Mouse (Mus musculus): Measurements from ENCODE around the gene Mpdu1. TPM values are rescaled to one million over a fixed set of nuclear protein-coding genes. Genes with fewer than 3 reads are reported as not detected.
A peak's percentile ranks its signal among the peaks of the same experiment; 100 is the strongest.
"Not testable (repeated sequence)": the region's sequence is repeated elsewhere in the genome, so short reads cannot be mapped to it uniquely, and the experiment has no call there.

Mpdu1 gene
- polyA plus RNA-seq, 1 experiment = 135 TPM

DNA sequence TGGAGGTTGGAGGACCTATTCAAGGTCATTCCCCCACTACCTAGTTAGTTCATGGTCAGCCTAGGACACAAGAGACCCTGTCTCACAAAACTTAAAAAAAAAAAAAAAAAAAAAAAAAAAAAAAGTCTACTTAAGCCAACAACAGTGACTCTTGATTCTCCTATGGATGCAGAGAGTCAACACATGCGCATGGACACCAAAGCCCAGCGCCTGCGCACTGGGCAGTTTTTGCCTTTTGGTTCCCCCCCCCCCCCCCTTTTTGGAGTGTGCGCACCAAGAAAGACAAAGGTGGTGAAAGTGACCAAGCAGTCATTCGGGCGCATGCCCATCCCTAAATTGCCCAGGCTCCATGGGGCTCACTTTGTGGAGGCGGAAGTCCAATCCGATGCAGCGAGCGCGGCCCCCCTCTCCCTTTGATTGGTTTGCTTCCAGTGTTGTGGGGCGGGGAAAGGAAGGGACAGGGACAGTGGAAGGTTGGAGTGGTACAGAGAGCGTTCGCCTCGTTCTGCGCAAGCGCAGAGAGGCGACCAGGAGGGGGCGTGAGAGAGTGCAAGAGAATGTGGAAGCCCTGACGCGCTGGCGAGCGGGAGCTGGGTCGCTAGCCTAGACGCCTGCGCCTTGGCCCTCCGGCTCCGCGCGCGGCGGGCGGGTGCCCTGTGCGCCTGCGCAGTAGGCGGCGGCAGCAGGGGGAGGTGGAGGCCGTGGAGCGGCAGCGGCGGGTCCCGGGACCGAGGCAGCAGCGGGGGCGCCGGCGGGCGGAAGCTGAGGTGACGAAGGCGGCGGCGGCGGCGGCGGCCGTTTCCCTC is 30.0 kb downstream of the Mpdu1 start, which contains the start of gene Fxr2:
Gene Fxr2, plus strand, starts transcription at position 707 of the 806 bp plus-strand sequence.
- no peaks in the 10 kb centered on the region; the same call in 1 of the 2 replicates for H3K36me3 ChIP-seq (ENCODE audit: control insufficient read depth, insufficient read depth, low read length)
- no peaks in the 10 kb centered on the region for H3K27me3 ChIP-seq (ENCODE audit: control insufficient read depth, insufficient read depth, low read length)
- peak within 1 kb of the TSS; percentile 41 for H3K27ac ChIP-seq (ENCODE audit: insufficient read depth, low read depth, low read length)
- no peaks in the 10 kb centered on the region for H3K4me1 ChIP-seq (ENCODE audit: control insufficient read depth, insufficient read depth, insufficient read length, low read length)
- H3K4me3 ChIP-seq (ENCODE audit: low read depth, low read length) = peak within 1 kb of the TSS; percentile 86
- 0% methylated on average over 35 of the region's 56 CpGs for WGBS
- TF ChIP-seq CTCF (IDR thresholded peaks at IDR 0.05; ENCODE audit: extremely low read depth, insufficient read length, insufficient replicate concordance, low read depth, low read length) (peak; percentile 84), POLR2A (IDR thresholded peaks at IDR 0.05; ENCODE audit: low read depth, low read length) (peak; percentile 55)

DNA sequence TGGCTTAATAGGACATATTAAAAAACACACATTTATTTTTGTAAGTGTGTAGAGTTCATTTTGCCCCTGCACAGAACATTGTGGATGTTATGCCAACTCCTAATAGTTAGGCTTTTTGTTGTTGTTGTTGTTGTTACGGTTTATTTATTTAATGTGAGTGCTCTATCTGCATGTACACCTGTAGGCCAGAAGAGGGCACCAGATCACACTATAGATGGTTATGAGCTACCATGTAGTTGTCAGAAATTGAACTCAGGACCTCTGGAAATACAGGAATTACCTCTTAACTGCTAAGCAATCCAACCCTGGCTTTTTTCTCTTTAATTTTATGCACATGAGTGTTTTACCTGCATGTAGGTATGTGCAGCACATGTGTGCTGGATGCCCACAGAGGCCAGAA is 32.6 kb downstream of the Mpdu1 start:
- H3K27me3 ChIP-seq (ENCODE audit: control insufficient read depth, insufficient read depth, low read length) = no peaks in the 10 kb centered on the region
- no peaks in the 10 kb centered on the region for H3K4me1 ChIP-seq (ENCODE audit: control insufficient read depth, insufficient read depth, insufficient read length, low read length)
- WGBS = 57% methylated on average over 1 of the region's 1 CpGs
- no peak overlapping the region for H3K27ac ChIP-seq (ENCODE audit: insufficient read depth, low read depth, low read length)
- TF ChIP-seq POLR2A (IDR thresholded peaks at IDR 0.05; ENCODE audit: low read depth, low read length) = no peak
- no peak for TF ChIP-seq CTCF (IDR thresholded peaks at IDR 0.05; ENCODE audit: extremely low read depth, insufficient read length, insufficient replicate concordance, low read depth, low read length)
- H3K36me3 ChIP-seq (ENCODE audit: control insufficient read depth, insufficient read depth, low read length) = no peaks in the 10 kb centered on the region
- no peak overlapping the region for H3K4me3 ChIP-seq (ENCODE audit: low read depth, low read length)

DNA sequence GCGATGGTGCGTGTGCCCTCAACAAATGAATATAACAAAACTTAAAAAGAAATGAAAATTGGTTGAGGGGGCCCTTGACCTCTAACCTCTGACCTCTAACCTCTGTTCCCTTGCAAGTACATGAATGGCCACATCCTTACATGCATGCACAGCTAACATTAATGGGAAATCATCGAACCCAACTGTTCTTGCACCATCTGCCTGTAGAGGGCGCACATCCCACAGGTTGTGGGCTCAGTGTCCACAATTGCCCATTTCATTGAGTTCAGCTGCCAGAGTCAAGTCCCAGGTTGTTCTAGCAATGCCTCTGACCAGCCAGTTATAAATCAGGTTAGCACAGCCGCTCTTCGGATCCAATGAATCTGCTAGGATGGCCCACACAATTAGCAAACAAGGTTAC is 34.2 kb downstream of the Mpdu1 start:
- H3K36me3 ChIP-seq (ENCODE audit: control insufficient read depth, insufficient read depth, low read length) = no peaks in the 10 kb centered on the region
- WGBS = 37% methylated on average over 6 of the region's 6 CpGs
- TF ChIP-seq CTCF (IDR thresholded peaks at IDR 0.05; ENCODE audit: extremely low read depth, insufficient read length, insufficient replicate concordance, low read depth, low read length) (peak; percentile 95; the same call in 1 of the 2 replicates), POLR2A (IDR thresholded peaks at IDR 0.05; ENCODE audit: low read depth, low read length) (no peak)
- H3K27me3 ChIP-seq (ENCODE audit: control insufficient read depth, insufficient read depth, low read length) = no peaks in the 10 kb centered on the region
- no peak overlapping the region for H3K27ac ChIP-seq (ENCODE audit: insufficient read depth, low read depth, low read length)
- H3K4me3 ChIP-seq (ENCODE audit: low read depth, low read length) = no peak overlapping the region
- H3K4me1 ChIP-seq (ENCODE audit: control insufficient read depth, insufficient read depth, insufficient read length, low read length) = no peaks in the 10 kb centered on the region

DNA sequence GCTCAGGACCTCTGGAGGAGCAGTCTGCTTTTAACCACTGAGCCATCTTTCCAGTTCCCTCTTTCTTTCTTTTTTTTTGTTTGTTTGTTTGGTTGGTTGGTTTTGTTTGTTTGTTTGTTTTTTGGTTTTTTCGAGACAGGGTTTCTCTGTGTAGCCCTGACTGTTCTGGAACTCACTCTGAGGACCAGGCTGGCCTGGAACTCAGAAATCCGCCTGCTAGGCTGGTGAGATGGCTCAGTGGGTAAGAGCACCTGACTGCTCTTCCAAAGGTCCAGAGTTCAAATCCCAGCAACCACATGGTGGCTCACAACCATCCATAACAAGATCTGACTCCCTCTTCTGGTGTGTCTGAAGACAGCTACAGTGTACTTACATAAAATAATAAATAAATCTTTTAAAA is 38.1 kb downstream of the Mpdu1 start:
- not testable (repeated sequence) for H3K27me3 ChIP-seq (ENCODE audit: control insufficient read depth, insufficient read depth, low read length); H3K4me3 ChIP-seq (ENCODE audit: low read depth, low read length); H3K36me3 ChIP-seq (ENCODE audit: control insufficient read depth, insufficient read depth, low read length); H3K27ac ChIP-seq (ENCODE audit: insufficient read depth, low read depth, low read length)
- H3K4me1 ChIP-seq (ENCODE audit: control insufficient read depth, insufficient read depth, insufficient read length, low read length) = peaks cover 12% of the 10 kb centered on the region
- 82% methylated on average over 2 of the region's 2 CpGs for WGBS

DNA sequence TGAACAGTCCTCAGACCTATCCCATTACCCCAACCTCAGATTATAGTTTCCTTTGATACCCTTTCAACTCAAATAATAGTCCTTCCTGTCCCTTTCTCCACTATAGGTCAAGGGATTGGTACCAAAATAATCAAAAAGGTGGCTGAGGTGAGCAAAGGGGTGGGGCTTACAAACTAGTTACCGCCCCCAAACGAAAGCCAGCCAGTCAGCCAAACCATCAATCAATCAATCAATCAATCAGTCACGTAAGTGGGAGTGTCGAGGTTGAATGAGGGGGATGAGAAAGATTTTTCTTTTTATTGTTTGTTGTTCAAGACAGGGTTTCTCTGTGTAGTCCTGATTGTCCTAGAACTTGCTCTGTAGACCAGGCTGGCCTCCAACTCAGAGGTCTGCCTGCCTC is 39.4 kb downstream of the Mpdu1 start:
- H3K4me3 ChIP-seq (ENCODE audit: low read depth, low read length) = no peak overlapping the region
- peaks cover 12% of the 10 kb centered on the region for H3K4me1 ChIP-seq (ENCODE audit: control insufficient read depth, insufficient read depth, insufficient read length, low read length)
- 64% methylated on average over 4 of the region's 4 CpGs for WGBS
- H3K27me3 ChIP-seq (ENCODE audit: control insufficient read depth, insufficient read depth, low read length) = no peaks in the 10 kb centered on the region
- H3K36me3 ChIP-seq (ENCODE audit: control insufficient read depth, insufficient read depth, low read length) = no peaks in the 10 kb centered on the region
- H3K27ac ChIP-seq (ENCODE audit: insufficient read depth, low read depth, low read length) = no peak overlapping the region
- TF ChIP-seq POLR2A (IDR thresholded peaks at IDR 0.05; ENCODE audit: low read depth, low read length) = no peak
- no peak for TF ChIP-seq CTCF (IDR thresholded peaks at IDR 0.05; ENCODE audit: extremely low read depth, insufficient read length, insufficient replicate concordance, low read depth, low read length)

DNA sequence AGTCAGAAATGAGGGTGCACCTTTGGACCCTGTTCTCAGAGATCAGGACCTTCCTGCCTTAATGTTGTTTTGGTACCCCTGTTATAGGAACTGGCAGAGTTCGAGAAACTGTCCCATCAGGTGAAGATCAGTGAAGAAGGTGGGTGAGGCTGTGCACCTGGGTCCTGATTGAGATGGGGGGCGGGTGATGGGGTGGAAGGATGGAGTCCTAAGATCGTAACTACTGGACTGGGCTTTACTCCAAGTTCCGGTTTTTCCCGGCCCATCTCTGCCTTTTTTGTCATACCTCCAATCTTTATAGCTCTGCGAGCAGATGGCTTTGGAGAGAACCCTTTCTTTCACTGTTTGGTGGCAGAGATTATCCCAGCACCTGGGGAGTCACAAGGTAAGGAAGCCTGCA is 40.0 kb downstream of the Mpdu1 start:
- TF ChIP-seq CTCF (IDR thresholded peaks at IDR 0.05; ENCODE audit: extremely low read depth, insufficient read length, insufficient replicate concordance, low read depth, low read length) = no peak
- TF ChIP-seq POLR2A (IDR thresholded peaks at IDR 0.05; ENCODE audit: low read depth, low read length) = no peak
- H3K27ac ChIP-seq (ENCODE audit: insufficient read depth, low read depth, low read length) = no peak overlapping the region
- no peaks in the 10 kb centered on the region for H3K27me3 ChIP-seq (ENCODE audit: control insufficient read depth, insufficient read depth, low read length)
- H3K4me3 ChIP-seq (ENCODE audit: low read depth, low read length) = peak overlapping the region; percentile 67
- WGBS = 12% methylated on average over 6 of the region's 6 CpGs
- H3K36me3 ChIP-seq (ENCODE audit: control insufficient read depth, insufficient read depth, low read length) = no peaks in the 10 kb centered on the region
- H3K4me1 ChIP-seq (ENCODE audit: control insufficient read depth, insufficient read depth, insufficient read length, low read length) = peaks cover 12% of the 10 kb centered on the region

DNA sequence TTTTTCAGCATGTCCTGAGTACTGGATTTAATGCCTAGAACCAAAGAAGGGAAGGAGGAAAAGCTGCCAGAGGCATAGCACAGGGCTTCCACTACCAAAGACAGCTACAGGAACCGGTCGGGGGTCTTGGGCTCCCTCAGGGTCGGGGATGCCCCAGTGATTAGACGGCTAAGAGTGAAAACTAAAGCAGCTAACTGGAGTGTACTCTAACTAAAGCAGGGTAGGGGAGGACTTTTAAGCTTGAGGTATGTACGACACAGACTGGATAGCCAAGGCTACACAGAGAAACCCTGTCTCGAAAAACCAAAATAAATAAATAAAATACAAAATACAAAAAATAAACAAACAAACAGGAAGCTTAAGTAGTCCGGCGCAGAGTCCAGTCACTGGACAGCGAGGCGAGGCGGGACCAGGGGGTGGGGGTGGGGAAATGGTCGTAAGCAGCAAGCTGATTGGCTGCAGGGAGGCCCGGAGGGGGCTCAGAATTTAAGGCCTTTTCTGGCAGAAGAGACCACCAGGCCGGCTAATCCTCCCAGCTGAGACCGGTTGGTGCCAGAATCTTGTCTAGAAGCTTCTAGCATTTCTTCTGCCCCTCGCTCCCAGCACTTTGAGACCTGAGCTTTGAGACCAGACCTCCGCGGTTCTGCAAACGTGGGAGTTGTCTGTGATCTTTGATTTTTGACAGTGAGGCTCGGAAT is 40.7 kb downstream of the Mpdu1 start, which contains the start of gene Sat2:
Gene Sat2, plus strand, starts transcription at position 454 of the 698 bp plus-strand sequence.
- peaks cover 12% of the 10 kb centered on the region for H3K4me1 ChIP-seq (ENCODE audit: control insufficient read depth, insufficient read depth, insufficient read length, low read length)
- WGBS = 17% methylated on average over 20 of the region's 20 CpGs

More for the DNA sequence above, 40.7 kb downstream of the Mpdu1 start, which contains the start of gene Sat2:
- Histone ChIP-seq H3K27me3 (ENCODE audit: control insufficient read depth, insufficient read depth, low read length) (no peaks in the 10 kb centered on the region), H3K27ac (ENCODE audit: insufficient read depth, low read depth, low read length) (peak within 1 kb of the TSS; percentile 42), H3K36me3 (ENCODE audit: control insufficient read depth, insufficient read depth, low read length) (no peaks in the 10 kb centered on the region), H3K4me3 (ENCODE audit: low read depth, low read length) (peak within 1 kb of the TSS; percentile 67)
- TF ChIP-seq POLR2A (IDR thresholded peaks at IDR 0.05; ENCODE audit: low read depth, low read length) = no peak
- no peak for TF ChIP-seq CTCF (IDR thresholded peaks at IDR 0.05; ENCODE audit: extremely low read depth, insufficient read length, insufficient replicate concordance, low read depth, low read length)

All from small intestine, adult 2 months (tissue).